Mouse (Mus musculus) embryonic facial prominence, embryonic 15.5 days (tissue): Measurements from ENCODE around the gene Nudt8. TPM values are rescaled to one million over a fixed set of nuclear protein-coding genes. Genes with fewer than 3 reads are reported as not detected.

Experiments
- ATAC-seq: fragments of 200-750 bp; cut with Nextera tagmentation; 2 replicates; pipeline ENCODE4 v1.8.0; 2017; ENCODE audit warnings: low read depth, moderate TSS enrichment; ENCODE audit not compliant: insufficient number of reproducible peaks, low FRiP score, low TSS enrichment
- H3K27ac ChIP-seq: fragments of 300-500 bp; sonication (generic); replicated peaks from 2 replicates; pipeline ENCODE4 v1.5.1; 2015; ENCODE audit warnings: mild to moderate bottlenecking, inconsistent platforms
- H3K27me3 ChIP-seq: fragments of 300-500 bp; sonication (generic); 2 replicates; pipeline ENCODE4 v1.6.1; 2015; ENCODE audit warnings: inconsistent platforms
- H3K36me3 ChIP-seq: fragments of 300-500 bp; sonication (generic); 2 replicates; pipeline ENCODE4 v1.6.1; 2015; ENCODE audit warnings: mild to moderate bottlenecking, inconsistent platforms
- H3K4me1 ChIP-seq: fragments of 300-500 bp; sonication (generic); 2 replicates; pipeline ENCODE4 v1.6.1; 2015; ENCODE audit warnings: inconsistent platforms
- H3K4me2 ChIP-seq: fragments of 300-500 bp; sonication (generic); replicated peaks from 2 replicates; pipeline ENCODE4 v1.6.1; 2015; ENCODE audit warnings: mild to moderate bottlenecking, inconsistent platforms
- H3K4me3 ChIP-seq: fragments of 300-500 bp; sonication (generic); replicated peaks from 2 replicates; pipeline ENCODE4 v1.5.1; 2015; ENCODE audit warnings: mild to moderate bottlenecking, inconsistent platforms
- H3K9ac ChIP-seq: fragments of 300-500 bp; sonication (generic); 2 replicates; pipeline ENCODE4 v1.6.1; 2015; ENCODE audit warnings: inconsistent platforms
- H3K9me3 ChIP-seq: fragments of 300-500 bp; sonication (generic); replicated peaks from 2 replicates; pipeline ENCODE4 v1.6.1; 2016; ENCODE audit warnings: inconsistent platforms
- WGBS: fragments of 180-500 bp; shearing (Covaris S2); methylation state at CpG from one replicate; pipeline ENCODE4 v1.1.7; 2015; 5-methylcytosine and 5-hydroxymethylcytosine counted together
- polyA plus RNA-seq: library from polyadenylated mRNA; unstranded; fragments of >200 nt; fragmentation: Nextera tagmentation; extraction: Ambion mirVana; gene quantifications from 2 replicates; pipeline ENCODE4 v1.2.1, GENCODE M21; 2015

Gene Nudt8
- polyA plus RNA-seq, 1 experiment from 2014 or later = 35.8 TPM

DNA sequence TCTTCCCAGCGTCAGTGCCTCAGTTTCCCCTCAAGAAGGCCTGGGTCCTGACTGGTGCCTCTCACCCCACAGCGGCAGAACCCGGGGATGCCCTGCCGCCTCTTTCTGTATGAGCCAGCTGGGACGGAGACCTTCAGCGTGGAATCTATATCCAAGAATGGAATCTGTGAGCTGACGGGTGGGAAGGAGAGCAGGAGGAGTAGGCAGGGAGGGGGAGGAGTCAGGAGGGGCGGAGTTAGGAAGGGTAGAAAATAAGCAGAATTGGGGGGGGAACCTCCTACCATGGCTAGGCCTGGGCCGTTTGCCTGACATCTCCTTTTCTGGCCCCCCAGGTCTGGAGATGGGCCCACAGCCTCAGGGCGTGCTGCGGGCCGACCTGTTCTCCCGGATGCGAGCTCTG, 12.3 kb upstream of the Nudt8 start:
- 82% methylated on average over 14 of the region's 14 CpGs for WGBS
- Histone ChIP-seq H3K27me3 (no peaks in the 10 kb centered on the region), H3K27ac (no peak overlapping the region), H3K36me3 (no peaks in the 10 kb centered on the region), H3K9me3 (no peaks in the 10 kb centered on the region), H3K9ac (no peak overlapping the region), H3K4me1 (peaks cover 16% of the 10 kb centered on the region), H3K4me2 (no peak overlapping the region), H3K4me3 (no peak overlapping the region)
- ATAC-seq = no peak

DNA sequence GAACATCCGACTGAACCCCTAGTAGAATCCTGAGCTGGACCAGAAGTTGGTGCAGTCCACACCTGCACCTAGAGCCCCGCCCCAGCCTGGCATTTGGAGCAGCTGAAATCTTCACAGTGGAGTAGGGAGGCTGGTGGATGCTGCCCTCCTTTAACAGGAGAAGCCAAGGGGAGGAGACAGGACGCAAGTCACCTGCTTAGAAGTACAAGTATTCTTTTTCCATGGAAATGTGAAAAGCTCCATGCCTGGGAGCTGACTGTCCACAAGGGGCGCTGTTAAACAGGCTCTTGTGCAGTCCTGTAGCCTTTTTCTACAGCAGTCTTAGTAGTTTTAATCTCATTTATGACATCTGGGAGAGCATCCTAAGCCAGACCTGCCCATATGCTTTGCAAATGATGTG, 11.6 kb upstream of the Nudt8 start:
- Histone ChIP-seq H3K27me3 (no peaks in the 10 kb centered on the region), H3K27ac (no peak overlapping the region), H3K36me3 (no peaks in the 10 kb centered on the region), H3K9me3 (no peaks in the 10 kb centered on the region), H3K9ac (no peak overlapping the region), H3K4me1 (peaks cover 14% of the 10 kb centered on the region), H3K4me2 (no peak overlapping the region), H3K4me3 (no peak overlapping the region)
- 85% methylated on average over 4 of the region's 4 CpGs for WGBS
- ATAC-seq = no peak

DNA sequence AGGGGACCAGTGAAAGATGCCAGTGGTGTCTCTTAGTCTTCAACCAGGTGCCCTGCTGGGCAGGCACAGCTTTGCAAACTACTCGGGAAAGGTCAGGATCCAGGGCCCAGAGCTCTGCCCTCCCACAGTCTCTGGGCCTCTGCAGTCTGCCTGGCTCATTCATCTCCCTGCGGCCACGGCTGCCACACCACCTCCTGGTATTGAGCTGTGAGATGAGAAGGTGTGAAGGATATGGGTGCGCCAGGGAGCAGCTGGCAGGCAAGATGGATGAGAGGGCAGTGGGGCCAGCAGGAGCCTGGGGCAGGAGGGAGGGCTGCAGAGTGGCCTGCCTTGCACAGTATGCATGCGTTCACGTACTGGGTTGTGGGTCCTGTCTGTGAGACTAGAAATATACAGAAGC, 9.6 kb upstream of the Nudt8 start:
- Histone ChIP-seq H3K36me3 (no peaks in the 10 kb centered on the region), H3K27ac (no peak overlapping the region), H3K9ac (no peak overlapping the region), H3K4me2 (no peak overlapping the region), H3K4me3 (no peak overlapping the region), H3K27me3 (no peaks in the 10 kb centered on the region), H3K4me1 (peaks cover 11% of the 10 kb centered on the region), H3K9me3 (no peaks in the 10 kb centered on the region)
- no peak for ATAC-seq
- WGBS = 61% methylated on average over 6 of the region's 6 CpGs

DNA sequence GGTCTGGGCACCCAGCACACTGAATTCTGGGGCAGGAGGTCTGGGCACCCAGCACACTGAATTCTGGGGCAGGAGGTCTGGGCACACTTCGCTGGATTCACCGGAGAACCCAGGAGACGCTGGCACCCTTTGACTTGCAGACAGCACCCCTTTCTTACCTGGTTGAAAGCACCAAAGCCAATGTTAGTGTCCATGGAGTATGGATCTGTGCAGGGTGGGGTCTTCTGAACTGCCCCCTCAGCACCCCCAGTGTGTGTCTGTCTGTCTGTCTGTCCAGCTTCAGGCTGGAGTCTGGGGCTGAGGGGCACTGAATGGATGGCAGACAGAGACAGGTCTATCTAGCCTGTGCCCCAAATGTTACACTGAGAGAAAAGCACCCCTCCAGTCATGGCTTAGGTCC, 8.8 kb upstream of the Nudt8 start:
- Histone ChIP-seq H3K27ac (no peak overlapping the region), H3K36me3 (no peaks in the 10 kb centered on the region), H3K9me3 (no peaks in the 10 kb centered on the region), H3K4me3 (no peak overlapping the region), H3K4me1 (peaks cover 5% of the 10 kb centered on the region), H3K9ac (no peak overlapping the region), H3K4me2 (no peak overlapping the region), H3K27me3 (no peaks in the 10 kb centered on the region)
- no peak for ATAC-seq
- 93% methylated on average over 3 of the region's 3 CpGs for WGBS

DNA sequence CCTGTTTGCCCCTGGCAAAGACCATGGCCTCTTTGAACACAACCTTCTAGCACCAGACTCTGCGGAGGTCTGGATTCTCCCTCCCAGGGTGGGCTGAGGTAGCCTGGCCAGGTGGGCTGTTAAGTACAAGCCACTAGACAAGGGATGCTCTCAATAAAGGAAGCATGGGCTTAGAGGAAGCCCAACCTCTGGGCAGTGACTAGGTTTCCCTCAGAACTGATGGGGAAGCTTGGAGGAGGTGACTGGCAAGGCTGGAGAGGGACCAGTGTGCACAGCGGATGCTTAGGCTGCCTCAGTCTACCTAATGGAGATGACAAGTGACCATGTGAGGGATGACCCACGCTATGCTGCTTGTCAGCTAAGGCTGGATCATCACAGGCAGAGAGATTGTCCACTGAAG, 8.4 kb upstream of the Nudt8 start:
- no peaks in the 10 kb centered on the region for H3K9me3 ChIP-seq
- H3K4me2 ChIP-seq = no peak overlapping the region
- no peaks in the 10 kb centered on the region for H3K36me3 ChIP-seq
- no peak overlapping the region for H3K27ac ChIP-seq
- ATAC-seq = no peak
- no peaks in the 10 kb centered on the region for H3K27me3 ChIP-seq
- no peak overlapping the region for H3K4me3 ChIP-seq
- H3K4me1 ChIP-seq = peaks cover 1% of the 10 kb centered on the region; the same call in 1 of the 2 replicates
- no peak overlapping the region for H3K9ac ChIP-seq
- WGBS = 77% methylated on average over 3 of the region's 3 CpGs

DNA sequence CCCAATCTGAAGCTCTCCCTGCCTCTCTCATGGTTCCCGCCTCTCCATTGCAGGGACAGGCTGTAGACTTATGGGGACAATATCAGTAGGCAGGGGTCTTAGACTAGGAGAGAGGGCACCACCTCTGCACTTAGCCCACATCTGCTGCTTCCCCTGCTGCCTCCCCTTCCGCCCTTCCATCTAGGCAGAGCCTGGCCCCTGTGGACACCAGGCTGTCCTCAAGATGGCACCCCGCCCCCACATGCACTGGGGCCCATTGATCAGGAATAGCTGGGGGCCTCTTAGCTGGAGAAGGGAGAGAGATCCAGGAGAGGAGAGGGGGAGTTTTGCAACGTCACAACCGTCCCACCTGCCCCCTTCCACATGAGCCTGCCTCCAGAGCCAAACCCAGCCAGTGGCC, 8.0 kb upstream of the Nudt8 start, which contains the start of gene Tbx10:
TSS of gene Tbx10 (plus strand) at position 337 of the 400 bp plus-strand sequence.
- H3K27me3 ChIP-seq = no peaks in the 10 kb centered on the region
- WGBS = 43% methylated on average over 5 of the region's 5 CpGs
- no peaks in the 10 kb centered on the region; the same call in 1 of the 2 replicates for H3K4me1 ChIP-seq
- no peak for ATAC-seq
- H3K4me2 ChIP-seq = no peak within 1 kb of the TSS
- no peaks in the 10 kb centered on the region for H3K36me3 ChIP-seq
- no peak within 1 kb of the TSS for H3K9ac ChIP-seq
- H3K4me3 ChIP-seq = no peak within 1 kb of the TSS
- no peak within 1 kb of the TSS for H3K27ac ChIP-seq
- H3K9me3 ChIP-seq = no peaks in the 10 kb centered on the region

DNA sequence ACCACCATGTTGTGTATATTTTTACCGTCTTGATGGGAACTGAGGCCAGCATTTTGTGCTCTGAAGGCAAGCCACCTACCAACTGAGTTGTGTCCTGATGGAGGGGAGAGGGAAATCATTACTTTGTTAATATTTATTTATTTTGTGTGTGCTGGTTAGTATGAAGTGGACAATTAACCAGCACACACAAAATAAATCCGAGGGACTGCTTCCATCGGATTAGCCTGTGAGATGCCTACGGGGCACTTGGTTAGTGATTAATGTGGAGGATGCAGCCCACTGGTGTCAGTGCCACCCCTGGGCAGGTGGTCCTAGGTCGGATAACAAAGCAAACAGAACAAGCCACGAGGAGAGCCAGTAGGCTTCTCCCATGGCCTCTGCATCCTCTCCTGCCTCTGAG, 5.4 kb upstream of the Nudt8 start:
- H3K4me3 ChIP-seq = no peak overlapping the region
- H3K9ac ChIP-seq = no peak overlapping the region
- H3K4me1 ChIP-seq = peaks cover 11% of the 10 kb centered on the region
- 66% methylated on average over 6 of the region's 6 CpGs for WGBS
- H3K36me3 ChIP-seq = no peaks in the 10 kb centered on the region
- ATAC-seq = no peak
- H3K9me3 ChIP-seq = no peaks in the 10 kb centered on the region
- H3K27ac ChIP-seq = no peak overlapping the region
- H3K4me2 ChIP-seq = no peak overlapping the region
- no peaks in the 10 kb centered on the region for H3K27me3 ChIP-seq

DNA sequence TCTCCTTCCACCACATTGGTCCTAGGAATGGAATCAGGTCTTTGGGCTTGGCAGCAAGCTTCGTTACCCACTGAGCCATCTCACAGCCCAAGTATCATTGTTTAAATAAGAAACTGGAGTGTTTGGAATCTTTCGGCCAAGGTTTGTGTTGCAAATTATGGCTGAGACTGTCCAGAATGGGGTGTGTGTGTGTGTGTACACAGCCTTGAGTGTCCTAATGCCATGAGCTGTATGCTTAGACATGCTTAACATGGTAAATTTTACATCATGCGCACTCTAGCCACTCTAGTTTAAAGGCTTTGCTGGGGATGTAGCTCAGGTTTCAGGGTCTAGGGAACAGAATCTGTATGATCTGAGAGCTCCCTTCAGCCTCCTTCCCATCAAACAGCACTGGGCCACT, 4.9 kb upstream of the Nudt8 start:
- WGBS = 71% methylated on average over 3 of the region's 3 CpGs
- Histone ChIP-seq H3K27me3 (no peaks in the 10 kb centered on the region), H3K4me2 (no peak overlapping the region), H3K36me3 (no peaks in the 10 kb centered on the region), H3K4me1 (peaks cover 12% of the 10 kb centered on the region), H3K9me3 (no peaks in the 10 kb centered on the region), H3K9ac (no peak overlapping the region), H3K4me3 (no peak overlapping the region), H3K27ac (no peak overlapping the region)
- ATAC-seq = no peak

DNA sequence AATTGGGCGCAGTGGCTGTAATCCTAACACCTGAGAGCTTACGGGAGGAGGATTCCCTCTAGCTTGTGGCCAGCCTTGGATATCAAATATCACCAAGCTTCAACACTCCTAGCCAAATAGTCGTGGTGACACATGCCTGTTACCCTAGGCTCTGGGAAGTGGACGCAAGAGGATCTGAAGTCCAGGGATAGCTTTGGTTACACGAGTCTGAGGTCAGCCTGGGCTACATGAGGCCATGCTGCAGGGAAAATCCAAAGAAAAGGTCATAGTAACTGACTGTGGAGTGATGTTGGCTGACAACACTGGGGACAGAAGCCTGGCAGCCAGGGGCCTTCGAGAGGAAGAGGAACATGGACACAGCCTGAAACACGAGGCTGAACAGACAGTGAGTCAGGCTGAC, 4.3 kb upstream of the Nudt8 start:
- peaks cover 15% of the 10 kb centered on the region for H3K4me1 ChIP-seq
- no peaks in the 10 kb centered on the region for H3K36me3 ChIP-seq
- WGBS = 52% methylated on average over 7 of the region's 7 CpGs
- H3K27me3 ChIP-seq = no peaks in the 10 kb centered on the region
- H3K9me3 ChIP-seq = no peaks in the 10 kb centered on the region
- ATAC-seq = no peak
- H3K27ac ChIP-seq = no peak overlapping the region
- H3K4me2 ChIP-seq = no peak overlapping the region
- no peak overlapping the region for H3K9ac ChIP-seq
- no peak overlapping the region for H3K4me3 ChIP-seq

DNA sequence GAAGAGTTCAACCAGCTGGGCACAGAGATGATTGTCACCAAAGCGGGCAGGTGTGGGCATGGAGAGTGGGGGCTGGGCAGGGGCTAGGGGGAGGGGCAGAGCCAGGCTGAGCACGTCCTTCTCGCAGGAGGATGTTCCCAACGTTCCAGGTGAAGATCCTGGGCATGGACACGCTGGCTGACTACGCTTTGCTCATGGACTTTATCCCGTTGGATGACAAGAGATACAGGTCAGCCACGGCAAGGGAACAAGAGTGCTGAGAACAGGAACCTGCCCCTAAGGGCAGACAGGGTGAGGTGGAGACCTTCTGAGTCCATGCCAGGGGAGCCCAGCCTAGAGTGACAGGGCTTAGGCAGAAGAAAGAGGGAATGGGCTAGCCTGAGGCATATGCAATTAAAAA, 3.6 kb upstream of the Nudt8 start:
- no peak overlapping the region for H3K27ac ChIP-seq
- no peaks in the 10 kb centered on the region for H3K9me3 ChIP-seq
- H3K9ac ChIP-seq = no peak overlapping the region
- H3K4me1 ChIP-seq = peaks cover 22% of the 10 kb centered on the region
- no peak for ATAC-seq
- H3K4me2 ChIP-seq = no peak overlapping the region
- no peak overlapping the region for H3K4me3 ChIP-seq
- 75% methylated on average over 8 of the region's 8 CpGs for WGBS
- H3K27me3 ChIP-seq = no peaks in the 10 kb centered on the region
- H3K36me3 ChIP-seq = no peaks in the 10 kb centered on the region

DNA sequence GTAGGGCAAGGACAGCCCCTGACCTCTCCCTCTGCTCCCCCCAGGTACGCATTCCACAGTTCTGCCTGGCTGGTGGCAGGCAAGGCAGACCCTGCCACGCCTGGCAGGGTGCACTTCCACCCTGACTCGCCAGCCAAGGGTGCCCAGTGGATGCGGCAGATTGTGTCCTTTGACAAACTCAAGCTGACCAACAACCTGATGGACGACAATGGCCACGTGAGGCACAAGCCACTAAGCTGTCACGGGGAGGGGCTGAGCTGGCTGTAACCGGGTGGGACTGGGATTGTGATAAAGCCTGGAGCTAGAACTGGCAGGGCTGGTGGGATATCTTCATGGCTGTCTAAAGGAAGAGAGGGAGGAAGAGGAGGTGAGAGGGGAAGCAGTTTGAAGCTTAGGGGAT, 3.1 kb upstream of the Nudt8 start:
- no peaks in the 10 kb centered on the region for H3K27me3 ChIP-seq
- no peak for ATAC-seq
- no peaks in the 10 kb centered on the region for H3K9me3 ChIP-seq
- H3K9ac ChIP-seq = no peak overlapping the region
- 65% methylated on average over 8 of the region's 8 CpGs for WGBS
- no peak overlapping the region for H3K4me2 ChIP-seq
- H3K27ac ChIP-seq = no peak overlapping the region
- H3K4me1 ChIP-seq = peaks cover 23% of the 10 kb centered on the region
- H3K4me3 ChIP-seq = no peak overlapping the region
- no peaks in the 10 kb centered on the region for H3K36me3 ChIP-seq

DNA sequence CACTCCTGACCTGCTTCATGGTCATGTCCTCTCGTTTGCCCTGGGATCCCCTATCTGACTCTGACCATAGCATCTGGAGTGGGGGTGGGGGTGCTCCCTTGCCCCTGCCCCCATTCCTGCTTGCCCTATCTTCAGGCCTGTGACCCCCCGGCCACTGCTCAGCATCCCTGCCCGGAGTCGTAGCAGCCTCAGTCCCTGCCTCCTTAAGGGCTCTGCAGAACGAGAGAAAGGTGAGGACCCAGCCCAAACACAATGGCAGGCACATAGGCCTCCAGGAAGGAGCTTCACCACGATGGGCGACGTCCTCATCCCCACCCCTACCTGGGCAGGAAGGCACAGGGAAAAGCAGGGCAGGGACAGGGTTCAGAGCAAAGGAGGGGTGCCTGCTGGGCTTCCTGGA, 2.0 kb upstream of the Nudt8 start:
- H3K36me3 ChIP-seq = no peaks in the 10 kb centered on the region
- no peak overlapping the region for H3K27ac ChIP-seq
- no peak overlapping the region for H3K4me2 ChIP-seq
- no peak overlapping the region for H3K4me3 ChIP-seq
- ATAC-seq = no peak
- H3K27me3 ChIP-seq = no peaks in the 10 kb centered on the region
- H3K9ac ChIP-seq = no peak overlapping the region
- 75% methylated on average over 8 of the region's 8 CpGs for WGBS
- no peaks in the 10 kb centered on the region for H3K9me3 ChIP-seq
- peaks cover 23% of the 10 kb centered on the region for H3K4me1 ChIP-seq
